Mouse (Mus musculus) liver, adult 2 months (tissue): ENCODE measurements at regions not wholly inside any gene's neighbourhood (a gene's known extent, or its start where the extent isn't known, plus 50 kb on each side); places are given as distances from the start of the nearest gene placed in this dataset.

Experiments
- CTCF ChIP-seq: fragments of 200-500 bp; IDR thresholded peaks from 2 replicates; pipeline ENCODE4 v1.5.1; 2011; ENCODE audit warnings: low read depth, low read length, control low read depth
- POLR2A ChIP-seq: fragments of 200-500 bp; IDR thresholded peaks from 2 replicates; pipeline ENCODE4 v1.6.1; 2011; ENCODE audit warnings: low read length, control low read depth; ENCODE audit not compliant: insufficient read depth; ENCODE audit errors: extremely low read depth

- TF ChIP-seq CTCF (no peak), POLR2A (no peak)
Measured at GRCm38 (mm10) chr13:101117311-101117710, 284.1 kb upstream of the Slc30a5 start.
